Mouse (Mus musculus) liver, adult 2 months (tissue): ENCODE data around the gene Tmem63c.

Experiments used
- CTCF ChIP-seq: fragments of 200-500 bp; IDR thresholded peaks from 2 replicates; pipeline ENCODE4 v1.5.1; 2011; ENCODE audit warnings: low read depth, low read length, control low read depth
- POLR2A ChIP-seq: fragments of 200-500 bp; IDR thresholded peaks from 2 replicates; pipeline ENCODE4 v1.6.1; 2011; ENCODE audit warnings: low read length, control low read depth; ENCODE audit not compliant: insufficient read depth; ENCODE audit errors: extremely low read depth

DNA sequence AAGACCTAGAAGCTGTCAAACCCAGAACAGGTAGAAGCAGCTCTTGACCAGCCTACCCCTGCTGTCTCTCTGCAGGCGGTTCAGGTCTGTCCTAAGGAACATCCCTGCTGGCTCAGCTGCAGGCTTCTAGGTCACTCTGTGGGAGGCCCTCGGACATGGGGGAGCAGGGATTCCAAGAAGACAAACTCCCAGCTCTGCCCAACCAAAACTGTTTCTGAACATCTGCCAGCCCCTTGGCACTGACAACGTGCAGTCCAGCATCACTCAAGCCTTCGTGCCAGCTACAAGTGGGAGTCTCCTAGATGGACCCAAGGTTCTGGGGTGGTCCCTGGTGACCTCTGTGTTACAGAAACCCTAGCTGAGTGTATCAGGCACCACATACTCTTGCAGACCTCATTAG is 72.1 kb downstream of the Tmem63c start:
- TF ChIP-seq CTCF: no peak
- TF ChIP-seq POLR2A: no peak
